Mouse (Mus musculus): ENCODE results near the gene Icosl. TPM values are rescaled to one million over a fixed set of nuclear protein-coding genes. Genes with fewer than 3 reads are reported as not detected.

Icosl gene
- polyA plus RNA-seq, 1 experiment from 2014 or later, result 1.4 TPM

DNA sequence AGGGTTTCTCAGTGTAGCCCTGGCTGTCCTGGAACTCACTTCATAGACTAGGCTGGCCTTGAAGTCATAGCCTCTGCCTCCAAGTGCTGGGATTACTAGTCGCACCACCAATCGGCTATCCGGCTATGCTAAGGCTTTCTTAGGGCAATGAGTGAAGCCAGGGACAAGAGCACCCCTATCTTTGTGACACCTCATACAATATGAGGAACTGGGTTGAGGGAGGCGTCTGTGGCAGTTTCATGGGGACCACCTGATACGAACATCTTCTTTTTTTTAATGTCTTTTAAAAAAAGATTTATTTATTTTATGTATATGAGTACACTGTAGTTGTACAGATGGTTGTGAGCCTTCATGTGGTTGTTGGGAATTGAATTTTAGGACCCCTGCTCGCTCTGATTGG is 16.6 kb downstream of the Icosl start:
- 90% methylated on average over 6 of the region's 6 CpGs for WGBS
- H3K27me3 ChIP-seq (ENCODE audit: control insufficient read depth, insufficient read depth, low read length), result no peaks in the 10 kb centered on the region
- no peak overlapping the region for H3K27ac ChIP-seq (ENCODE audit: low read depth, low read length)

DNA sequence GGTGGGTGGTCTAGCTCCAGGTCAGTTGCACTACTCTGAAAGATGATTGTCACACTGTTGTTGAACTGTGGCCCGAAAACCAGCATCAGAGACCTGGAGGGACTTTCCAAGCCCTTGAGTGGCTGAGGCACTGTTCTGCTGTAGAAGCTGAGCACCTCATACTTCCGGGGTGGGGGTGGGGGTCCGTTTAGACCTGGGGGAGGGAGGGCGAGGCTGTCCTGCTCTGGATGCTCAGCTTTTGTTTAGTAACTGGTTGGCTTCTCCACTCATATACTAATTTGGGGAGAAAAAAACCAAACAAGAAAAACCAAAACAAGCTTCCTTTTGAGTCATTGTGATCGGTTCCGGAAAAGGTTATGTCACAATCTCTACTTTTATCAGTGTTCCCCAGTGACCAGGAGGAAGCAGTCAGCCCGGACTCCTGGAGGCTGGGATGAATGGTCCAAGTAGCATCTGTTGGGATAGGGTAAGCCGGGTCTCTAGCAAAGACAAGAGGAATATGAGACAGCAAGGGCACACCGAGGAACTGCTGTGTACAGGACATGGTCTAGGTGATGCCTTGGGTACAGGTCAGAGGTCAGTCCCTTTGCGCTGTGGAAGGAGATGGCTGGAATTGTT is 17.5 kb downstream of the Icosl start:
- WGBS, result 83% methylated on average over 10 of the region's 10 CpGs
- ATAC-seq (ENCODE audit: insufficient read depth, low FRiP score, low TSS enrichment) (no peak), DNase-seq (ENCODE audit: low spot score) (no peak)
- Histone ChIP-seq H3K4me1 (ENCODE audit: control insufficient read depth, insufficient read depth, low read length) (no peaks in the 10 kb centered on the region), H3K4me2 (ENCODE audit: low read depth) (no peak overlapping the region), H3K9me3 (ENCODE audit: control insufficient read depth, low read length) (no peaks in the 10 kb centered on the region), H3K27ac (ENCODE audit: low read depth, low read length) (no peak overlapping the region), H3K36me3 (ENCODE audit: control insufficient read depth, insufficient read depth, low read length) (no peaks in the 10 kb centered on the region), H3K27me3 (ENCODE audit: control insufficient read depth, insufficient read depth, low read length) (no peaks in the 10 kb centered on the region), H3K9ac (ENCODE audit: low read length) (no peak overlapping the region), H3K4me3 (ENCODE audit: low read depth, low read length) (no peak overlapping the region)

More for the DNA sequence above, 16.6 kb downstream of the Icosl start:
- no peaks in the 10 kb centered on the region for H3K4me1 ChIP-seq (ENCODE audit: control insufficient read depth, insufficient read depth, low read length)
- no peak for ATAC-seq (ENCODE audit: insufficient read depth, low FRiP score, low TSS enrichment)
- no peak for DNase-seq (ENCODE audit: low spot score)
- H3K9ac ChIP-seq (ENCODE audit: low read length), result no peak overlapping the region
- H3K4me3 ChIP-seq (ENCODE audit: low read depth, low read length), result no peak overlapping the region
- no peak overlapping the region for H3K4me2 ChIP-seq (ENCODE audit: low read depth)
- H3K9me3 ChIP-seq (ENCODE audit: control insufficient read depth, low read length), result no peaks in the 10 kb centered on the region
- no peaks in the 10 kb centered on the region for H3K36me3 ChIP-seq (ENCODE audit: control insufficient read depth, insufficient read depth, low read length)

DNA sequence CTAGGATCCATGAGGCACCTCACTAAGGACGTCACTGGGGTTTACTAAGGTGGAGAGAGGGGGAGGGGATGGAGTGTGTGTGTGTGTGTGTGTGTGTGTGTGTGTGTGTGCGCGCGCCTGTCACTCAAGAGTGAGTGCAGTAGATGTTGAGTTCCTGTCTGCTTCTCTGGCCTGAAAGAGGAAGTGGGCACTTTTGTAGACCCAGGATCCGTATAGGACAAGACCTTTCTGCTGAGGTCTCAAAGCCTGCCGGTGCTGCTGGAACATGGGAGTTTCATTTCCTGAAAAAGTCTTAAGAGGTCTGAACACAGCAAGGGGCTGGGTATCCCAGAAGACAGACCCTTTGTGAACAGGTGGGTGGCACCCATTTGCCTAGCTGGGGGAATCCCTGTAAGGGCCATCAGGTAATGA is 18.0 kb downstream of the Icosl start:
- Histone ChIP-seq H3K4me1 (ENCODE audit: control insufficient read depth, insufficient read depth, low read length) (no peaks in the 10 kb centered on the region), H3K9me3 (ENCODE audit: control insufficient read depth, low read length) (no peaks in the 10 kb centered on the region), H3K27me3 (ENCODE audit: control insufficient read depth, insufficient read depth, low read length) (no peaks in the 10 kb centered on the region), H3K9ac (ENCODE audit: low read length) (no peak overlapping the region), H3K4me3 (ENCODE audit: low read depth, low read length) (no peak overlapping the region), H3K36me3 (ENCODE audit: control insufficient read depth, insufficient read depth, low read length) (no peaks in the 10 kb centered on the region), H3K4me2 (ENCODE audit: low read depth) (no peak overlapping the region), H3K27ac (ENCODE audit: low read depth, low read length) (no peak overlapping the region)
- ATAC-seq (ENCODE audit: insufficient read depth, low FRiP score, low TSS enrichment) (no peak), DNase-seq (ENCODE audit: low spot score) (no peak)
- 87% methylated on average over 6 of the region's 6 CpGs for WGBS

DNA sequence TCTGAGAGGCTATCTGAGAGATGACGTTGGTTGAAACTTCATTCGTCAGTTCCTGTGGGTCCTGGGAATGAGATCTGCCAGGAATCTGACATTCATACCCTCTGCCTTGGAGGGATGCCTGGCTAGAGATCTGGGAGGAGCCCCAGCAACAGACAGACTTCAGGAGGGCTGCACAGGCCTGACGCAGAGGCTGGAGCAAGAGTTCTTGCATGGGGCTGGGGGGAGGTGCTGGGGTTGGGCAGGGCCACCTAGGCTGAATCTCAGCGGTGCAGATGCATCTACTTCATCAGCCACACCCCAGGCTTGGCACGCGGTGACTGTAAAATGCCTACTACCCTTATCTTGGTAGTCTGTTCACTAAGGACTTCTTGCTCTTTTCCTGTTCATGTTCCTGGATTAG is 21.1 kb downstream of the Icosl start:
- no peaks in the 10 kb centered on the region for H3K36me3 ChIP-seq (ENCODE audit: control insufficient read depth, insufficient read depth, low read length)
- H3K4me3 ChIP-seq (ENCODE audit: low read depth, low read length), result no peak overlapping the region
- H3K27ac ChIP-seq (ENCODE audit: low read depth, low read length), result no peak overlapping the region
- no peak overlapping the region for H3K4me2 ChIP-seq (ENCODE audit: low read depth)
- H3K27me3 ChIP-seq (ENCODE audit: control insufficient read depth, insufficient read depth, low read length), result no peaks in the 10 kb centered on the region
- H3K9ac ChIP-seq (ENCODE audit: low read length), result no peak overlapping the region
- no peaks in the 10 kb centered on the region for H3K9me3 ChIP-seq (ENCODE audit: control insufficient read depth, low read length)
- DNase-seq (ENCODE audit: low spot score) (no peak), ATAC-seq (ENCODE audit: insufficient read depth, low FRiP score, low TSS enrichment) (no peak)
- WGBS, result 67% methylated on average over 6 of the region's 6 CpGs
- H3K4me1 ChIP-seq (ENCODE audit: control insufficient read depth, insufficient read depth, low read length), result no peaks in the 10 kb centered on the region

DNA sequence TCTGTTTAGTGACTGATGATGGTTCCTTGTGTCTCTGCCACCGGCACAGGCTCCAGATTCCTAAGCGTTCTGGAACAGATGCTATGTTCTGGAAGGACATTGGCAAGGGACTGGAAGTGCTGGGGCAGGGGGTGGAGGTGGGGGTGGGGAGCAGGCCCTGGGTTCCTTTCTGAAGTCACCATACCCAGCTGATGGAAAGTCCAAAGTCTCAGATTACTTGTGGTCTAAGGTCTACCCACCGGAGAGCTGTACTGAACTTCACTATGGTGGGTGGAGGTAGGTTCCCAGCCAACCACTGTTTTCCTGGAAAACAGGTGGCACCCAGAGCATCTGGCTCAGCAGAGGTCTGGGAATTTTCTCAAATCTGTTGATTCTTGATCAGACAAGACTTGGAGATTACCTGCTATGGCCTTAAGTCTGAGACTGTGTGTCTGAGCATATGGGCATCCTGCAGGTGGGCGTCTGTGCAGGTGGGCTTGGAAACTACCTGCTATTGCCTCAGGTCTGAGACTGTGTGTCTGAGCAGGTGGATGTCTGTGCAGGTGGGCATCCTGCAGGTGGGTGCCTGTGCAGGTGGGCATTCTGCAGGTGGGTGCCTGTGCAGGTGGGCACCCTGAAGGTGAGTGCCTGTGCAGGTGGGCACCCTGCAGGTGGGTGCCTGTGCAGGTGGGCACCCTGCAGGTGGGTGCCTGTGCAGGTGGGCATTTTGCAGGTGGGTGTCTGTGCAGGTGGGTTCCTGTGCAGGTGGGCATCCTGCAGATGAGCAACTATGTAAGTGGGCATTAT is 21.8 kb downstream of the Icosl start:
- ATAC-seq (ENCODE audit: insufficient read depth, low FRiP score, low TSS enrichment) (no peak), DNase-seq (ENCODE audit: low spot score) (no peak)
- no peaks in the 10 kb centered on the region for H3K9me3 ChIP-seq (ENCODE audit: control insufficient read depth, low read length)
- no peak overlapping the region for H3K4me2 ChIP-seq (ENCODE audit: low read depth)
- no peak overlapping the region for H3K9ac ChIP-seq (ENCODE audit: low read length)
- WGBS, result 79% methylated on average over 4 of the region's 4 CpGs
- H3K27ac ChIP-seq (ENCODE audit: low read depth, low read length), result no peak overlapping the region
- no peaks in the 10 kb centered on the region for H3K36me3 ChIP-seq (ENCODE audit: control insufficient read depth, insufficient read depth, low read length)
- no peaks in the 10 kb centered on the region for H3K27me3 ChIP-seq (ENCODE audit: control insufficient read depth, insufficient read depth, low read length)
- no peak overlapping the region for H3K4me3 ChIP-seq (ENCODE audit: low read depth, low read length)
- H3K4me1 ChIP-seq (ENCODE audit: control insufficient read depth, insufficient read depth, low read length), result no peaks in the 10 kb centered on the region

DNA sequence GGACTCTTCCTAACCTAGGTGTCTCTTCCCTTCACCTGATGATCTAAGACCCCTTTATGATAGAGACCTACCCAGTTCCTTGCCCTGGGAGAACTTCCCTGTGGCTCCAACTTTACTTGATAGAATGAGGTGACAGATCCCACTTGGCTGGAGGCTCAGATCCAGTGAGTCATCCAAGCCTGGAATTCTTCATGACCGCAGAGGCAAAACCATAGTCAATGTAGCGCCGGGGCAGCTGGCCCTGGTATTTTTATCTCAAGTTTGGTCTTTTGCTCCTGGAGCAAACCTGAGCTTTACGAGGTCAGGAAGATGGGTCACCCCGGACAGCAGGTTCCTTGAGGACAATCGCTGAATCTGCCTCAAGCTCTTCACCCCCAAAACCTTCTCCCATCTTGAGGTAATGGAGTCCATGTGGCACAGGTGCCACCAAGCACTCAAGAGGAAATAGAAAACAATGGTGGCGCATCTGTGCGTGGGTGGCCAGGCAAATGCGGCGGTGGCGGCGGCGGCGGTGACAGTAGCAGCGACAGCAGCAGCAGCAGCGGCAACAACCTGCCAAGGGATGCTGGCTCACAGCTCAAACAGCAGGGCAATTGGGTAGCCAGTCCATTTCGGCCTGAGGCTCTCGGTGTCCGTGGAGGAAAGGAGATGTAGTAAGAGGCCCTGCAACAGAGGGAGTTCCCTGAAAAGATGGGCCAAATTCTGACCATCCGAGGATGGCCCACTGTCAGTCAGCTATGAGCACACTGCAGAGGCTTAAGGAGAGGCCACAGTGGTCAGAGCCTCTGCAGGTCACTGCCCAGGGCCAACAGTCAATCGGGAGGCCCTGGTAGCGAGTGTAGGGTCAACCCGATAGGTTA is 23.0 kb downstream of the Icosl start:
- no peak overlapping the region for H3K9ac ChIP-seq (ENCODE audit: low read length)
- DNase-seq (ENCODE audit: low spot score), result no peak
- H3K27ac ChIP-seq (ENCODE audit: low read depth, low read length), result no peak overlapping the region
- no peak overlapping the region for H3K4me3 ChIP-seq (ENCODE audit: low read depth, low read length)
- no peak for ATAC-seq (ENCODE audit: insufficient read depth, low FRiP score, low TSS enrichment)
- H3K36me3 ChIP-seq (ENCODE audit: control insufficient read depth, insufficient read depth, low read length), result no peaks in the 10 kb centered on the region
- H3K27me3 ChIP-seq (ENCODE audit: control insufficient read depth, insufficient read depth, low read length), result no peaks in the 10 kb centered on the region
- no peaks in the 10 kb centered on the region for H3K9me3 ChIP-seq (ENCODE audit: control insufficient read depth, low read length)
- WGBS, result 91% methylated on average over 23 of the region's 23 CpGs
- H3K4me1 ChIP-seq (ENCODE audit: control insufficient read depth, insufficient read depth, low read length), result no peaks in the 10 kb centered on the region
- no peak overlapping the region for H3K4me2 ChIP-seq (ENCODE audit: low read depth)

DNA sequence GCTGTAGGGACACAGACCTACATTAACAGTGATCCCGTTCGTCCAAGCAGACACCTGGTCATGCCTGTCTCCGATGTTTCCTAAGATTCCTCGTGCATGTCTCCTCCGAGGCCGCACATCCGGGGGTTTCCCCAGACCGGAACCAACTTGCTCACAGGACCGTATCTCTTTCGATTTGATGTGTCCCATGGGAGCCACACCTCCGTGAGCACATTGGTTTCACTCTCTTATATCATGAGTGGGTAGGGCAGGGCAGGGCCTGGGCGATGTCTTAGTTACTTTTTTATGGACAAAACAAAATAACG is 23.6 kb downstream of the Icosl start:
- H3K9ac ChIP-seq (ENCODE audit: low read length), result no peak overlapping the region
- no peak for DNase-seq (ENCODE audit: low spot score)
- no peak overlapping the region for H3K4me2 ChIP-seq (ENCODE audit: low read depth)
- H3K9me3 ChIP-seq (ENCODE audit: control insufficient read depth, low read length), result no peaks in the 10 kb centered on the region
- ATAC-seq (ENCODE audit: insufficient read depth, low FRiP score, low TSS enrichment), result no peak
- H3K27ac ChIP-seq (ENCODE audit: low read depth, low read length), result no peak overlapping the region
- WGBS, result 89% methylated on average over 13 of the region's 13 CpGs
- no peak overlapping the region for H3K4me3 ChIP-seq (ENCODE audit: low read depth, low read length)
- no peaks in the 10 kb centered on the region for H3K4me1 ChIP-seq (ENCODE audit: control insufficient read depth, insufficient read depth, low read length)
- no peaks in the 10 kb centered on the region for H3K27me3 ChIP-seq (ENCODE audit: control insufficient read depth, insufficient read depth, low read length)
- H3K36me3 ChIP-seq (ENCODE audit: control insufficient read depth, insufficient read depth, low read length), result no peaks in the 10 kb centered on the region

DNA sequence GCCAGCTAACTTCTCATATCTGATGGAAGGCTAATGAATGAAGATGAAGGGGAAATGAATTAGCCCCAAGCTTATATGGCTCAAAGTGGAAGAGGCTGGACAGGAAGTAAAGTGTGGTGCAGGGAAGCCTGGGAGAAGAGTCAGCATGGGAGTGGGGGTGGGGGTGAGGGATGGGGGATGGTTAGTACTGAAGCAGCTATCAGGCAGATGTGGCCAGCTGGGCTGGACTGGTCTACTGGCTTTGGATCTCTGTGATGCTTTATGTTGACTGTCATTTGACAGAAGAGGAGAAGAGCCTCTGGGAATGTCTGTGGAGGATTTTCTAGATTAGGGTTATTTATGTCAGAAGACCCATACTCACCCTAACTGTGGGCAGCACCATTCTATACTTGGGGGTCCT is 26.1 kb downstream of the Icosl start:
- no peak overlapping the region for H3K27ac ChIP-seq (ENCODE audit: low read depth, low read length)
- no peaks in the 10 kb centered on the region for H3K4me1 ChIP-seq (ENCODE audit: control insufficient read depth, insufficient read depth, low read length)
- no peak overlapping the region for H3K4me3 ChIP-seq (ENCODE audit: low read depth, low read length)
- H3K9ac ChIP-seq (ENCODE audit: low read length), result no peak overlapping the region
- no peak overlapping the region for H3K4me2 ChIP-seq (ENCODE audit: low read depth)
- DNase-seq (ENCODE audit: low spot score) (no peak), ATAC-seq (ENCODE audit: insufficient read depth, low FRiP score, low TSS enrichment) (no peak)
- H3K36me3 ChIP-seq (ENCODE audit: control insufficient read depth, insufficient read depth, low read length), result no peaks in the 10 kb centered on the region
- no peaks in the 10 kb centered on the region for H3K9me3 ChIP-seq (ENCODE audit: control insufficient read depth, low read length)
- H3K27me3 ChIP-seq (ENCODE audit: control insufficient read depth, insufficient read depth, low read length), result no peaks in the 10 kb centered on the region

All from neural tube, embryonic 11.5 days (tissue).